Mouse (Mus musculus): Measurements from ENCODE around the gene Htr1f. TPM values are rescaled to one million over a fixed set of nuclear protein-coding genes. Genes with fewer than 3 reads are reported as not detected.
"Not testable (repeated sequence)": the region's sequence is repeated elsewhere in the genome, so short reads cannot be mapped to it uniquely, and the experiment has no call there.

The Htr1f gene
- not detected for total RNA-seq (2021)
- long read RNA-seq, experiment 1 = 0 reads
- long read RNA-seq, experiment 2, partial matches to known transcripts = 0 of 1 reads
- long read RNA-seq, experiment 2, other reads (novel, unspliced or antisense) = 1 of 1 reads

DNA sequence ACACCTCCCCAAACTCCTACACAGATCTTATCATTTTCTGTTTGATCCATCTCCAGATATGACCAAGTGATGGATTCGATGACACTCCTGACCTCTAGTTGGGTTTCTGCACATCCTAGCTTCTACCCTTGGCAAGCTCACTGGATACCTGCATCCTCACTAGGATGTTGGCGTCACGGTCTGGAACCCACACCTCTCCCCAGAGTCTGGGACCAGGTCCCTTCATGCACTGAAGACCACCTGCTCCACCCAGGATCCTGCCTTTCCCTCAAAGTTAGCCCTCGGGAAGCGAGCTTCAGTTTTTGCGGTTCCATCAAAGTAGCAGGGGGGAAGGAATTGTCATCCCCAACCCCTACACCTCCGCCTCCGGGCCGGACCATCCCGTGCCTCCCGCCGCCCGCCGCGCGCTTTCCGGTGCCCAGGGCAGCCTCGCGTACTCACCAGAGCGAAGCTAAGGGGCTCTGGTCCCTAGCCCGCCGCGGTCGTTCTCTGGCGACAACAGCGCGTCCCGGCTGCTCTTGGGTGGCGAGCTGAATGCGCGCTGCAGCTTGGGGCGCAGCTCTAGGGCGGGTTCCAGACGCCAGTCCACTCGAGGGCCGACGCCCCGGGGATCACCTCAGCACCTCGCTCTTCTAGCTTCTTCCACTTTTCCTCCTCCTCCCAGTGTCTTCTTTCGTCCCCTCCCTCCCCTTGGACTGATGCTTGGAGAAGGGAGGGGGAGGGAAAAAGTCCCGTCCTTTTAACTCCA is at the start of gene Htr1f:
TSS of gene Htr1f (minus strand) at position 671 of the 748 bp plus-strand sequence.
- no peak for DNase-seq
- intact Hi-C loops (cut with DNase I) = no loop called here

DNA sequence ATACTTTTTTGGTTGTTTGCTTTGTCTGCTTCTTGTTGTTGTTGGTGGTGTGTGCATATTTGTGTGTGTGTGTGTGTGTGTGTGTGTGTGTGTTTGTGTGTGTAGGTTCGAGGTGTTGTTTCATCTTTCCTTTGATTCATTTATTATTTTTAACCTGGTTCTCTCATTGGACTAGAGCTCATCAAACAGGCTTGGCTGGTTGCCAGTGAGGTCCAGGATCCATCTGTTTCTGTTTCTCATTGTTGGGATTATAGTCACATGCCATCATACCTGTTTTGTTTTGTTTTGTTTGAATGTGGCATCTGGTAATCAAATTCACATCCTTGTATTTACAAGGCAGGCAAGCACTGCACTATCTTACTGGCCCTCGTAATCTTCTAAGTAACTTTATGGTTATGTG is 34.1 kb upstream of the Htr1f start:
- no peak for DNase-seq

DNA sequence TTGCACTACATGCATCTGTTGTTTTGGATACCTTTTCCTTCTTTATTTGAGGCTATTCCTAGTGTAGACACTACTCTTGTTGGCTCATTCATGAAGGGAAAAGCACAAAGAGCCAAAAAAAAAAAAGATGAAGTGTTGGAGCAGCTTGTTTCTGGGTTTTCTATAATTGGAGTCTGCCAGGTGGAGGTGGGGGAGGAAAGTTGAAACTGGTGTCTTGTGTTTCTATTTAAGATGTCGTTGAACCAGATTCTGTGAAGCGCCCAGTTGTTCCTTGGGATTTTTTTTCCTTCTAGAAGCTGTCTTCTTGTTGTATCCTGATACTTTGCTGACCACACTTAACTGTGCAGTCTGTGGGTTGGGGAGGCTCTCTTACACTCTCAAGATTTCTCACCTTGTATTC is 23.7 kb upstream of the Htr1f start:
- intact Hi-C loops (cut with DNase I) = no loop called here
- no peak for DNase-seq

More for the DNA sequence above, 34.1 kb upstream of the Htr1f start:
- intact Hi-C loops (cut with DNase I) = no loop called here

DNA sequence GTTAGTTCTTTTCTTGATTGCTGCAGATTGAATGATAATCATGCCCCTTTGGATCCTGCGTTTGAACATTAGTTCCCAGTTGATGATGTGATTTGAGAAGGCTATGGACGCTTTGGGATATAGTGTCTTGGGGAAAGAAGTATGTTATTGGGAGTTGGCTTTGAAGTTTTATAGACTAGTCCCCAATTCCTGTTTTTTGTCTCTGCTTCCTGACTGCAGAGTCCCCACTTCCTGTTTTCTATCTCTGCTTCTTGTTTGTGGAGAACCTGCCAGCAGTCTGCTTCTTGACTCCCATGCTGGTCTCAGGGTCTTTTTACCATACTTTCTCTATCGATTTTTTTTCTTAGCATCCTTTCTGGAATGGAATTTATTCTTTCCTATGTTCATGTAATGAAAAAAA is 22.2 kb upstream of the Htr1f start:
- no peak for DNase-seq
- intact Hi-C loops (cut with DNase I) = no loop called here

DNA sequence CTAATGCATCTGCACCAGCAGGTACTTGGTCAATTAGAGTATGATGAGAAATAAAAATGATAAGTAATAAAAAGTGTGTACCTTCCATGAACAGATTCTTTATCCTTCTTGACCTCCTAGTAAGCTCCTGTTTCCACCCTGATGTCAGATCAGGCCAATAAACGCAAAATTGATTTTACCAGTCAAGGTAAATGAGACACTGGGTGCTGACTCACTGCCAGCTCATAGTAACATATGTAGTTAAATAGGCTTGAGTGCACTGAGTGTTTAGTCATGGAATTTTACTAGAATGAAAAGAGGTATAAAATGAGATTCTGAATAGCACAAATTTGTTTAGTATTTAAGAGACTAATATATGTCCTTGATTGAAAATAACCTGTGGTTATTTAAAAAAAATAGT is 6.6 kb upstream of the Htr1f start:
- no peak for DNase-seq
- intact Hi-C loops (cut with DNase I) = no loop called here

DNA sequence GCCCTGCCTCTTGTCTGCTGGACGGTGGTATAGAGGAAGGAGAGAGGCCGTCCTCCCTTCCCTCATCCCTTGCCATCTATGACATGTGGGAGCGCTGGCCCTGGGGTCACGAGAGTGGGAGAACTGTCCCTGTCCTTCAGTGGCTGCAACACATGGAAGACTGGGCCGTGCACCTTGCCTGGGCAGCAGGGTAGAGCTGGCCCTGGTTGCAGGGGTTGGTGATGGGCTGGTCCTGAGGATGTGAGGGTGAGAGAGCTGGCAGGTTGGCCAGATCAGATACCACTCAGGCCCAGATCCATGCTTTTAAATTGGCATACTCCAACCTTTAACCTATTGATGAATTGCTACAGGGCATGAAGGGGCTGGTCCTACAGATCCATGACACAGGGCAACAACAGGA is 12.1 kb downstream of the Htr1f start:
- no peak for DNase-seq
- intact Hi-C loops (cut with DNase I) = no loop called here

DNA sequence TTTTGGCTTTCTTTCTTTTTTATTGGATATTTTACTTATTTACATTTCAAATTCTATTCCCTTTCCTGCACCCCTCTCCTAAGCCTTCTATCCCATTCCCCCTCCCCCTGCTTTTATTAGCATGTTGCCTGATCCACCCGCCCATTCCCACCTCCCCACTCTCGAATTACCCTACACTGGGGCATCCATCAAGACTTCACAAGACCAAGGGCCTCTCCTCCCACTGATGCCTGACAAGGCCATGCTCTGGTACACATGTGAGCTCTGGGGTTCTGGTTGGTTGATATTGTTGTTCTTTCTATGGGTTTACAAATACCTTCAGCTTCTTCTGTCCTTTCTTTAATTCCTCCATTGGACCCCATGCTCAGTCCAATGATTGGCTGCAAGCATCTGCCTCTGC is 22.2 kb downstream of the Htr1f start:
- intact Hi-C loops (cut with DNase I) = no loop called here
- DNase-seq = no peak

DNA sequence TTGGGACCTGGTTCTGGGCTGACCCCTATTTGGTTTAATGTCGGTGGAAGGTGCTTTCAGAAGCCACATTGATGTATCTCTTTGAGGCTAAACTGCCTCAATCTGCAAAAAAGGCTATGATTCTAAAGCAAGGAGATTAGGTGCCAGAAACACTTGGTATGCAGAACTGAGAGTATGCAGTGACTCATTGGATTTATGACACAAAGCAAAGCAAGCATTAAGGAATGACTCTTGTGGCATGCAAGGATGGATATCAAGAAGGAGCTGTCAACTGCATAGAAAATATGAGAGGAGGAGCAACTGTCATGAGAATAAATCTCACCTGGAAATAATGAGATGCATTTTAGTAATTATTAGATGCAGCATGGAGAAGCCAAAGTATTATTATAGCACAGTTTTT is 35.8 kb downstream of the Htr1f start:
- no peak for DNase-seq
- intact Hi-C loops (cut with DNase I) = no loop called here

DNA sequence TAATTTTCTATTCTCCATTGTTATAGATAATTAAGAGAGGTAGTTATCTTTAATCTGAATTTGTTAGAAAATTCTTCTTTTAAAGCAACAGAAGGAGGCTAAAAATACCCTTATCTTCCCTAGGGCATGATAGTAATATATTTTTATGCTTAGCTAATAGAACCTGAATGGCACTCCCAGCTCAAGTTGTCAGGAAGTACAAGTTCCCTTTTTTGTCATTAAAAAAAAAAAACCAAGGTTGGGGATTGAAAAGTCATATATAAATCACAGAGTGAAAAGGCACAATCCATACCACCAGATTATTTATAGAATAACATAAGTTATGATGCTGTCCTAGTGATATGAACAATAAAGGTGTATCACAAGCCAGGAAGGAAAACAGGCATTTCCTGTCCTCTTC is 39.4 kb downstream of the Htr1f start:
- DNase-seq = no peak
- intact Hi-C loops (cut with DNase I) = no loop called here

DNA sequence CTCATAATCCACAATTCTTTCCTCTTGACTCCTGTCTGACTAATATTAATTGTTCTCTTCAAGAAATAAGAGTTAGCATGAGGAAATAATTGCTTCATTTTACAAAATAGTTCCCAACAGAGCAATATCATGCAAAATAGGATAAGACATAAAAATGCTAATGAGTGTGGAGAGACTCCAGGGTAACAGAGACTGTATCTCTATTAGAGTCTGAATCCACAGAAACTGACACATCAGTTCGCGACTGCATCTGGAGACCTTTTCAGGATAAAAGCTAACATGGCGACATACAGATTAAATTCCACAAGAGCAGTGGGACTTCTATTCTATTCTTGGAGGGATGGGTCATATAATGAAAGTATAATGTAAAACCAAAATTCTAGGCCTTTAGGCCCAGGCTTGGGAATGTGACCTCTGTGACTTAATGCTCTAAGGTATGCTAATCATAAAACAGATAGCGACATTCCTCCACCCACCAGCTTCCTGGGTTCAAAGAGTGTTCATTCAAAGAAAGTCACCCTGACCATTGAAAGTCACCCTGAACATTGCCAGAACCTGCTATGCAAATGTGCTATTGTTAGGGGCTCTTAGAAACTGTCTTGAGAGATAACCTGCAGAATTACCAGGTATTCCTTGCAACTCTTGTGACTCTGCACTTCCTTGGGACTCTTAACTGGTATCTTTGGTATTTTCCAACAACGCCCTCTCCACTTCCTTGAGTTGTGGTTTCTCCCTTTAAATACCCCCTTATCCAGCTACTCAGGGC is 67.8 kb downstream of the Htr1f start:
- DNase-seq; intact Hi-C loops (cut with DNase I): not testable (repeated sequence)

DNA sequence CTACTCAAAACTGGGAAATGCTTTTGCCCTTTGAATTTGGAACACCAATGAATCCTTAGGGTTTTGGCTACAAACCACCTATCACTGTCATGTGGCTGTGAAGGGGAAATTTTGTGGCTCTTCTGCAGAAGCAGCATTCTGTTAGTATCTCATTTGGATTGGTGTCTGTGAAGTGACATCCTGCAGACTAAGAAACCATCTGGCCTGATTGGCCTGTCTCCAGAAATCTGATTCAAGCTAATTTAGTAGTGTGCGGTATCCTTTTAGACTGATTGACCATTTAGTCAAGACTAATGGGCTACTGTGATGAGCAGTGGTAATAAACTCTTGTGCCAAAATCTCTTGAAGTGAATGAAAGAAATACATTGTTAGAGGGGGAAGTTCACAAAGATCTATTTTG is 76.0 kb downstream of the Htr1f start:
- intact Hi-C loops (cut with DNase I) = no loop called here
- DNase-seq = no peak

DNA sequence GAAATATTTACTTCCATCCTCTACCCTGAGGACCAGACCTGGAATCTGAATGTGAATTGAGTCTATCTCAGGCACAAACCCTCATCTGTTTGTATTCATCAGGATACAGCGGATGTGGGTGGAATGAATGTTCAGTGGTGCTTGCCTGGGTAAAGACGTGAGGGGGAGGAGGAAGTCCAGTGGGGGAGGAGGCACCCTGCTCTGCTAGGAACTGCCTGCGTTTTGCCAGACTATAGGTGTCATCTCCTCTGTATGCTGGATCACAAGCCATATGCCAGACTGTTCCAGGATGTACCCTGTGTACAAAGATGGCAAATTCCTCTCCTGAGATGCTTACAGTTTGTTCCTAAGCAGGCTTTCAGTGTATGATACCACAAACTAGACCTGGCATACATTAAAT is 83.3 kb downstream of the Htr1f start:
- DNase-seq = no peak
- intact Hi-C loops (cut with DNase I) = no loop called here

DNA sequence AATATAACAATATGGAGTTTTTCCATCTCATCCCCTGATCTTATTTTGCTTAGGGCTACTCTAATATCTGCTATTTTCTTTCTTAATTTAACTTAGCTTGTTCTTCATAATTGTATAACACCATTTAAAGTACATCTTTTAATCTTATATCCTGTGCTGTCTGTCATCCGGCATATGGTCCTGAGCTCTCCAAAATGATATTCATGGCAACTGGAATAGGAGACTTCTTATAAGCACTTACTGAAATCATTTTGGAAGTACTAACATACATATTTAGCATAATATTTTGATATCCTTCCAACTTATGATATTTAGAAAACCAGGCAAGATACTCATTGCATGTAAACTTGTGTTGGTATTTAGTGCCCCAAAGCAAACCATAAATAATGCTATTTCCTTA is 86.9 kb downstream of the Htr1f start:
- DNase-seq = no peak
- intact Hi-C loops (cut with DNase I) = no loop called here

DNA sequence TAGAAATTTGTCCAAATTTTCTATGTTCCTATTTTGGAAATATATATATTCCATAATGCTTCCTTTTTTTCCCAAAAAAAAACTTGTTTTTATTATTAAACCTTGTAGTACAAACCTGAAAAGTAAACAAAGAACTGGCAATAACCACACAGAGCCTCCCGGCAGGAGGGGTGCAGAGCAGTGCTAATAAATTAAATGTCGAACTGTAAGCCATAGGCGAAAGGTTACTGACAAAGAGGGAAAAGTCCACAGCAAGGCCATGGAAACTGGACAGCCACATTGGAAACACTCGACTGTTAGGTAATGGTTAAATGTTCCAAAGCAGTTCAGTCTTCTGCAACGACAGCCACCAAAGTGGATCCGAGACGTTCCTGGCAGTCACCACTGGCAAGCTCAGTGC is 87.5 kb downstream of the Htr1f start:
- intact Hi-C loops (cut with DNase I) = no loop called here
- DNase-seq = no peak

DNA sequence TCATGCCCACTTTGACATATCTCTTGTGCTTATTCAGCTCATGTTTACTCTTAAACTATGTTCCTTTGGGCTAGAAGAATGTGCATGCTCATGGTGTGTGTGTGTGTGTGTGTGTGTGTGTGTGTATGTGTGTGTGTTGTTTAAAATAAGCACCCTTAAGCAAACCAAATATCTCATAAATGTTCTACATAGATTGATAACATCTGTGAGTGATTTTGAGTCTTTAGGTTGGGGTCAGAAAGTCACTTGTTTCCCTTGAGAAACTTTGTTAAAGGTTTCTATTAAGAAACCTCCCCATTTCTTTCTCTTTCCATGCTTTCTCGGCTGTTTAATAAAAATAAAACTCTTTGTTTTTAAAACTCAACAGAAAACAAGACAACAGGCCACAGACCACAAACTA is 88.1 kb downstream of the Htr1f start:
- intact Hi-C loops (cut with DNase I) = no loop called here
- no peak for DNase-seq

DNA sequence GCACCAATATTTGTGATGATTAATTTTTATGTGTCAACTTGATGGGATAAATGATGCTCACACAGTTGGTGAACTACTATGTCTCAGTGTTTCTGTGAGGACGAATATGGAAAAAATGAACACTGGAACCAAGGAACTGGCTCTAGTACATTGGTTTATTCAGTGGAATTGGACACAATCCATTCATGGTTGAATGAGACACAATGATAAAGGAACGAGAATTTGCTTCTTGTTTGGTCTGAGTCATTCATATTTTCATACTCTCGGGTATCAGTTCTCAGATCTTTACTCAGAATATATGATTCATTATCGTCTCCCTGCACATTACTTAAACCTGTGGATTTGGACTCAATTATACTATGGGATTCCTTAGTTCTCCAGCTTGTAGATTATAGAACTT is 90.4 kb downstream of the Htr1f start:
- intact Hi-C loops (cut with DNase I) = no loop called here
- no peak for DNase-seq

DNA sequence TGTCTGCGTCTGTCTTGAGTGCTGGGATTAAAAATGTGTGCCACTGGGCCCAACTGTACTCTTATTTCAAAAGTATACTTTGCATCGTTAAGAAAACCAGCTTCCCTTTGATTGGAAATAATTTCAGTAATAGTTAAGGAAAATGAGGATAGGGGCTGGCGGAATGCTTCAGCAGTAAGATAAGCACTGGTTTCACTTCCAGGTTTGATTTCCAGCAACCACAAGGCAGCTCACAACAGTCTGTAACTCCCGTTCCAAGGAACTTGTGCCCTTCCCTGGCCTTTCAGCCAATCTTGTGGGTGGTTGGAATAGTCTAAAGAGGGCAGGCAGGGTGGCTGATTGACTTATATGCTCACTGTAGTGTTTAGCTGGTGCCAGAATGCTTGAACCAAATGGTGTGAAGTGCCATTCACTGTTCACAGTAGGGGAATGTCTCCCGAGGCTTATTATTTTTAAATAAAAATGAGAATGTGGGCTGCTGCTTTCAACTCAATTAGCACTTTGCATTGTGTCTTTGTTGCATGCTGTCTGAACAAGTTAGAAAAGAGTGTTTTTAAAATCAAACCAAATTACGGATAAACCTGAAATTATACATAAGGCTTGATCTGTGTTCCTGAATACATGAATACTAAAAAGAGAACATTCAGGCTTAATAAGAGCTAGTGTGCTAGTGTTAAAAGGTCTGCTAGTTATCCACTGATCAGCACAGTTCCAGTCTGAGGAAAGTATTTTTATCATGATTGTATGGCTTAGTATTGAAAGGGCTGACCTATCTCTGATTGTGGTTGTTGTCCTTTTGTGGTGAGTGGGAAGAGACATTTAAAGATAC is 103.4 kb downstream of the Htr1f start:
- no peak for DNase-seq
- intact Hi-C loops (cut with DNase I) = no loop called here

DNA sequence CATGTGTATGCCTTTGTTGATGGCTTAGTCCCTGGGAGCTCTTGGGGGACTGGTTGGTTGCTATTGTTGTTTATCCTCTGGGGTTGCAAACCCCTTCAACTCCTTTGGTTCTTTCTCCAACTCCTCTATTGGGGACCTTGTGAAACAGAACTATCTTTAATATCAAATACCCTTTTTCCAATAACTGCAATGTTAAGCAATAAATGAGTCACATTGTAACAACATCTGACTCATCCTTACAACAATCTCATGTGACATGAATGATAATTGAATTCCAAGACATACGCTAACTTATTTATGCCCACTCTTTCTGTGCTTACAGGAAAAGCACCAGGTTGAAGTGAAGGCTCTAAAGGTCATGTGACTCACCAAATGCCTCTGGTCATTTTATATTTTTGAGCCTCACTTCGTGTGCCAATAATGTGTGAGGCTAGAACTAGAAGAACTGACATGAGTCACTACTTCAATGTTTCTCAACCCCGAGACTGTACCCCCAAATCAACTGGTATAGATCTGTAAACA is 116.3 kb downstream of the Htr1f start:
- intact Hi-C loops (cut with DNase I) = no loop called here

DNA sequence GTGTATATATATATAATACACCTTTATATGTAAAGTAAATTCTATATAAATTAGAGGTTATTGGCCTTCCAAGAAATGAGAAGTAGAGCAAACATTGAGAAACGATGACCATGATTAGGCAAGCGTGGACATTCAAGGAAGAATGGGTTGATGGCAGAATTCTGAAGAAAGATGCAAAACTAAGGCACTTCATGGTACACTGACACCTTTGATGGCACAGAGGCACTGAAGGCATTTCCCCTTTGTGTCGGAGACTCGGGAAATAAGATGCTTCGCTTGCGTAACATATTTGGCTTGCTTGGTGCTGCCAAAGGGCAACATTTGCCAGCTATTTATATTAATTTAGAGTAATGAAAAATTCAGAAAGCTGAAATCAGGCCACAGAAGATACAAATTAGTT is 118.1 kb downstream of the Htr1f start:
- intact Hi-C loops (cut with DNase I) = no loop called here
- no peak for DNase-seq

More for the DNA sequence above, 116.3 kb downstream of the Htr1f start:
- no peak for DNase-seq

DNA sequence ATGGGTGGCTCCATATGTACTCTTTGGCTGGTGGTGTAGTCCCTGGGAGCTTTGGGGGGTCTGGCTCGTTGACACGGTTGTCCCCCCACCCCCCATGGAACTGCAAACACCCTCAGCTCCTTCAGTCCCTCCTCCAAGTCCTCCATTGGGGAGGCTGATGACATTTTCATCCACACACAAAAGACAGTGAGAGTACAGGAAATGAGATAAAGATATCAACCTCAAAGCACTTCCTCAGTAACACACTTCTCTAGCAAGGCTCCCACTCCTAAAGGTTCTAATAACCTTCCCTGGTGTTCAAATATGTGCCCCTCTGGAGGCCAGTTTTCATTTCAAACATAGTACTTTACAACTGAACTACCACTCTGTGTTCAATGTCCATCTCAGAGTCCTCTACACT is 118.6 kb downstream of the Htr1f start:
- no peak for DNase-seq
- intact Hi-C loops (cut with DNase I) = no loop called here

DNA sequence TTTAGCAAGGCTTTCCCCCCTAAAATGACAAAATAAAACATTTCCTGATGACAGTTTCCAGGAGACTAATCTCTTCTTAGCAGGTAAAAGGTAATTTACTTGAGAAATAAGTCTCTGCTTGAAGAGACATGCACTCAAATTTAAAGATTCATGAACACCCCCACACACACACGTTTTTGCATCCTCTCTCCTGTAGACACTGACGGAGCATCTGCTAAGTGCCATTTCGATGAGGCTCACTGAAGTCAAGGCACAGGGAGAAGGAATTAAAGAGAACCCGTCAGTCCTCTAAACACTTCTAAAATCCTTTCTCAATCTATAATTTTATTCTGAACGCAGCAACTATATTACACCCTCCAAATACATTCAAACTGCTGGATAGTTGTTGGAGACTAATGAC is 131.0 kb downstream of the Htr1f start:
- intact Hi-C loops (cut with DNase I) = no loop called here
- DNase-seq = no peak
